Mouse (Mus musculus): ENCODE results near the gene Pde4a. TPM values are rescaled to one million over a fixed set of nuclear protein-coding genes. Genes with fewer than 3 reads are reported as not detected.

The Pde4a gene
- total and polyA plus RNA-seq, 3 experiments = 1.7 to 7.6 (median 4.8) TPM

DNA sequence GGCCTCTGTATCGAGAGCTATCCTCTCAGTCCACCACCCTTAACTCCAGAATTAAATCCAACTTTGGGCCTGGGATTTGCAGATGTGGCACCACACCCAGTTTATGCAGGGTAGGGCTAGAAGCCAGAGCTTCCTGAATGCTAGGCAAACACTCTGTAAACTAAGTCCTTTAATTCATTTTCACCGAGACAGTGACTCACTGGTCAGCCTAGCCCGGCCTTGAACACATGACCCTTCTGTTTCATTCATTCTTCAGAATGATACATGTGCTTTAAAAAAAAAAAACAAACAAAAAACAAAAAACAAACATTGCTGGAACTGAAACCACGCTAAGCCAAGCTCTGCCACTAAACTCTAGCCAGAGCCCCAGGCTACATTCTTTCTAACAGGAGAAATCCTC lies 27.1 kb upstream of the Pde4a start:
- no peaks in the 10 kb centered on the region for H3K9me3 ChIP-seq (replicated peaks; ENCODE audit: low read length)
- DNase-seq (ENCODE audit: extremely low read depth) = no peak
- TF ChIP-seq ZKSCAN1 (IDR thresholded peaks at IDR 0.05; ENCODE audit: borderline replicate concordance, low read depth, low read length) = no peak
- TF ChIP-seq HCFC1 (IDR thresholded peaks at IDR 0.05; ENCODE audit: low read depth, low read length) = no peak
- TF ChIP-seq SMC3 (IDR thresholded peaks at IDR 0.05; ENCODE audit: low read depth, low read length) = no peak
- no peak for TF ChIP-seq SIN3A (IDR thresholded peaks at IDR 0.05; ENCODE audit: low read length)
- no peak for TF ChIP-seq CTCF (conservative IDR thresholded peaks at IDR 0.05 in 1 of 2, IDR thresholded peaks at IDR 0.05 in 1 of 2; ENCODE audit: low read depth in 2 of 2, low read length in 2 of 2)
- no peak for TF ChIP-seq RAD21 (IDR thresholded peaks at IDR 0.05; ENCODE audit: low read depth, low read length)
- no peak for TF ChIP-seq KAT2A (IDR thresholded peaks at IDR 0.05; ENCODE audit: insufficient replicate concordance, low read length)
- no peak for TF ChIP-seq JUN (IDR thresholded peaks at IDR 0.05; ENCODE audit: insufficient read depth, low read depth, low read length)
- no peak for TF ChIP-seq UBTF (IDR thresholded peaks at IDR 0.05; ENCODE audit: low read depth, low read length)
- TF ChIP-seq ETS1 (conservative IDR thresholded peaks at IDR 0.05; ENCODE audit: low read depth, low read length) = no peak
- TF ChIP-seq E2F4 (IDR thresholded peaks at IDR 0.05; ENCODE audit: insufficient replicate concordance, low read depth, low read length) = no peak
- no peak for TF ChIP-seq IRF4 (IDR thresholded peaks at IDR 0.05; ENCODE audit: low read depth, low read length)
- TF ChIP-seq USF2 (conservative IDR thresholded peaks at IDR 0.05; ENCODE audit: low read depth, low read length) = no peak
- no peak for TF ChIP-seq CHD1 (IDR thresholded peaks at IDR 0.05; ENCODE audit: low read depth, low read length)
- 0 out of 2 replicates have a peak, but pooled peaks cover 4% of the 10 kb centered on the region for H3K79me2 ChIP-seq (replicated peaks; ENCODE audit: control insufficient read depth, extremely low read depth, insufficient read depth, poor library complexity, severe bottlenecking)
- H3K4me2 ChIP-seq (ENCODE audit: insufficient read depth, low read depth, poor library complexity, severe bottlenecking) = no peak overlapping the region
- H3K4me1 ChIP-seq (ENCODE audit: control insufficient read depth in 1 of 2, insufficient read depth in 2 of 2) = peaks cover 13 to 49% of the 10 kb centered on the region in 2 experiments
- in situ Hi-C loops (cut with MboI; ENCODE audit: low pct_ligation_motif_present, low pct_unique_long_range_greater_than_20kb, low sequenced_read_pairs) = no loop called here
- no peak overlapping the region for H3K9ac ChIP-seq (ENCODE audit: insufficient read depth, low read depth)
- no peaks in the 10 kb centered on the region for H3K27me3 ChIP-seq (replicated peaks)
- dilution Hi-C loops (cut with MboI; ENCODE audit: extremely low pct_ligation_motif_present, extremely low pct_unique_long_range_greater_than_20kb, low sequenced_read_pairs) = no loop called here
- 0 out of 2 replicates have a peak overlapping the region, but pooled peaks have one; percentile 58 for H3K27ac ChIP-seq (ENCODE audit: insufficient read depth, low read depth)
- peaks cover 57 to 62% of the 10 kb centered on the region in 2 experiments for H3K36me3 ChIP-seq (replicated peaks in 1 of 2; ENCODE audit: control insufficient read depth in 1 of 2, insufficient read depth in 1 of 2, low read length in 1 of 2)
- H3K4me3 ChIP-seq (replicated peaks in 1 of 3; ENCODE audit: low read depth in 2 of 3, low read length in 2 of 3, poor library complexity in 1 of 3) = no peak overlapping the region

GRCm38 (mm10) chr9:21141922-21142321 lies 23.6 kb upstream of the Pde4a start:
- no peaks in the 10 kb centered on the region for H3K27me3 ChIP-seq (replicated peaks)
- in situ Hi-C loops (cut with MboI; ENCODE audit: low pct_ligation_motif_present, low pct_unique_long_range_greater_than_20kb, low sequenced_read_pairs) (loop anchor here (10.0 kb wide), 2 partner anchors 127 to 257 kb away; partner anchors contain the start of genes Icam1 and Ppan), dilution Hi-C loops (cut with MboI; ENCODE audit: extremely low pct_ligation_motif_present, extremely low pct_unique_long_range_greater_than_20kb, low sequenced_read_pairs) (no loop called here)
- no peak overlapping the region for H3K4me3 ChIP-seq (replicated peaks in 1 of 3; ENCODE audit: low read depth in 2 of 3, low read length in 2 of 3, poor library complexity in 1 of 3)
- no peak for DNase-seq (ENCODE audit: extremely low read depth)
- H3K36me3 ChIP-seq (replicated peaks in 1 of 2; ENCODE audit: control insufficient read depth in 1 of 2, insufficient read depth in 1 of 2, low read length in 1 of 2) = peaks cover 75 to 96% of the 10 kb centered on the region in 2 experiments
- no peak overlapping the region for H3K9ac ChIP-seq (ENCODE audit: insufficient read depth, low read depth)
- TF ChIP-seq UBTF (IDR thresholded peaks at IDR 0.05; ENCODE audit: low read depth, low read length) = no peak
- TF ChIP-seq MYC (IDR thresholded peaks at IDR 0.05; ENCODE audit: low read depth, low read length) = no peak
- TF ChIP-seq BHLHE40 (IDR thresholded peaks at IDR 0.05; ENCODE audit: low read depth, low read length) = no peak
- no peak for TF ChIP-seq POLR2A (IDR thresholded peaks at IDR 0.05; ENCODE audit: low read depth, low read length)
- no peak for TF ChIP-seq PAX5 (IDR thresholded peaks at IDR 0.05; ENCODE audit: low read length)
- H3K4me2 ChIP-seq (ENCODE audit: insufficient read depth, low read depth, poor library complexity, severe bottlenecking) = no peak overlapping the region
- no peak overlapping the region for H3K27ac ChIP-seq (ENCODE audit: insufficient read depth, low read depth)
- no peaks in the 10 kb centered on the region for H3K9me3 ChIP-seq (replicated peaks; ENCODE audit: low read length)
- H3K79me2 ChIP-seq (replicated peaks; ENCODE audit: control insufficient read depth, extremely low read depth, insufficient read depth, poor library complexity, severe bottlenecking) = peaks cover 37% of the 10 kb centered on the region
- peaks cover 9 to 41% of the 10 kb centered on the region in 2 experiments for H3K4me1 ChIP-seq (ENCODE audit: control insufficient read depth in 1 of 2, insufficient read depth in 2 of 2)

Measured in CH12.LX (cell line).